Mouse (Mus musculus): ENCODE results near the gene Adam15. TPM values are rescaled to one million over a fixed set of nuclear protein-coding genes. Genes with fewer than 3 reads are reported as not detected.

The Adam15 gene
- polyA plus RNA-seq, 1 experiment, result not detected

DNA sequence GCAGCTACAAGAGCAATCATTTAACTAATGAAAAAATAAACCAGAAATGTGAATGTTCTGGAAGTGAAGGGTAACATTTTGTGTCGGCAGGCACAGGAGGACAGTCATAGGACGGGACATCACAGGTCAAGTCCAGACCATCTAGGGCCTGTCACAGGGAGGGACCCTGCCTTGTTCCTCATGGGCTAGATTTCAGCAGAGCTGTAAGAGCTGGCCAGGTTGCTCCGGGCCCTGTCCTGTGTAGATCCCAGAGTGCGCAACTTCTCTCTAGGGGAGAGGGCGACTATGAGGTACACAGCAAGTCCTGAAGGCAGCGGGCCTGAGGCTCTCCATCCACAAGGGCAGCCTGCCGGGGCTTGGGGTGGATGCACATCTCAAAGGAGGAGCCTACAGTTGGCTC, 11.9 kb upstream of the Adam15 start, which contains the start of gene Dcst2:
TSS of gene Dcst2 (plus strand) at position 301 of the 400 bp plus-strand sequence.
- TF ChIP-seq CTCF (IDR thresholded peaks at IDR 0.05; ENCODE audit: insufficient read depth, low read depth, low read length) (no peak), POLR2A (IDR thresholded peaks at IDR 0.05; ENCODE audit: insufficient read depth, low read depth, low read length) (no peak)
- no peak within 1 kb of the TSS for H3K27ac ChIP-seq (ENCODE audit: insufficient read depth, low read depth, low read length)
- no peak within 1 kb of the TSS for H3K4me3 ChIP-seq (ENCODE audit: insufficient read depth, low read depth, low read length)
- H3K4me1 ChIP-seq (ENCODE audit: control insufficient read depth, insufficient read depth, low read length), result no peaks in the 10 kb centered on the region
- WGBS, result 85% methylated on average over 7 of the region's 7 CpGs

DNA sequence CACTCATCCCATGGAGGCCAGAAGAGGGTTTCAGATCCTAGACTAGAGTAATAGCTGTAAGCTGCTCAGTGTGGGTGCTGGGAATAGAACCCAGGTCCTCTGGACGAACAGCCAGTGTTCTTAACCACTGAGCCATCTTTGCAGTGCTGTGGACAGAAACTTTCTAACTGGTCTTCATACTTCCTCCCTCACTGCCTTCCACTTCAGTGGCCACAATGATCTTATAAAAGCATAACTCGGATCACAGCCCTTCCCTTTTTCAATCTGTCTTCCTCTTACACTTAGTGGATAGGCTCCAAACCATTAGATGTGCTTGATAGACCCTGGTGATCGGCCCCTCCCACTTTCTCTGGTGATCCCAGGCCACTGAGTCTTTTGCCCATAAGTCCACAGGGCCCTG, 10.4 kb upstream of the Adam15 start:
- H3K27ac ChIP-seq (ENCODE audit: insufficient read depth, low read depth, low read length), result no peak overlapping the region
- TF ChIP-seq CTCF (IDR thresholded peaks at IDR 0.05; ENCODE audit: insufficient read depth, low read depth, low read length) (no peak), POLR2A (IDR thresholded peaks at IDR 0.05; ENCODE audit: insufficient read depth, low read depth, low read length) (no peak)
- 81% methylated on average over 3 of the region's 3 CpGs for WGBS
- no peak overlapping the region for H3K4me3 ChIP-seq (ENCODE audit: insufficient read depth, low read depth, low read length)
- peaks cover 8% of the 10 kb centered on the region for H3K4me1 ChIP-seq (ENCODE audit: control insufficient read depth, insufficient read depth, low read length)

DNA sequence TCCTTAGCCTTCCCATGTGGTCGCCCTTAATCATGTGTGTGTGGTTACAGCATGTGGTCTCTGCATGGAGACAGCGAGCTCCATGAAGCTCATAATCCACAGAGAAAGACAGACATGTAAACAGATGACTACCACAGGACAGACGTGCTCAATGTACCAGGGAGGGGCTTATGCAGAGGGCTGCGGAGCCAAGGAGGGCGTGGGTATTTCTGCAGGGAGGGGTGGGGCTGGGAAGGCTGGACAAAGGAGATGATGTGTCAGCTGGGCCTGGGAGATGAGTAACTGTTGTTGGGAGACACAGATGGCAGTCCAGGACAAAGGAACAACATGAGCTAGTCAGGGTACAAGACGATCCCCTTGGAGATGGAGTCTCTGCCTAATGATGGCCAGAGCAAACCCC, 9.8 kb upstream of the Adam15 start:
- TF ChIP-seq POLR2A (IDR thresholded peaks at IDR 0.05; ENCODE audit: insufficient read depth, low read depth, low read length) (no peak), CTCF (IDR thresholded peaks at IDR 0.05; ENCODE audit: insufficient read depth, low read depth, low read length) (no peak)
- WGBS, result 68% methylated on average over 6 of the region's 6 CpGs
- Histone ChIP-seq H3K4me1 (ENCODE audit: control insufficient read depth, insufficient read depth, low read length) (peaks cover 10% of the 10 kb centered on the region), H3K27ac (ENCODE audit: insufficient read depth, low read depth, low read length) (no peak overlapping the region), H3K4me3 (ENCODE audit: insufficient read depth, low read depth, low read length) (no peak overlapping the region)

DNA sequence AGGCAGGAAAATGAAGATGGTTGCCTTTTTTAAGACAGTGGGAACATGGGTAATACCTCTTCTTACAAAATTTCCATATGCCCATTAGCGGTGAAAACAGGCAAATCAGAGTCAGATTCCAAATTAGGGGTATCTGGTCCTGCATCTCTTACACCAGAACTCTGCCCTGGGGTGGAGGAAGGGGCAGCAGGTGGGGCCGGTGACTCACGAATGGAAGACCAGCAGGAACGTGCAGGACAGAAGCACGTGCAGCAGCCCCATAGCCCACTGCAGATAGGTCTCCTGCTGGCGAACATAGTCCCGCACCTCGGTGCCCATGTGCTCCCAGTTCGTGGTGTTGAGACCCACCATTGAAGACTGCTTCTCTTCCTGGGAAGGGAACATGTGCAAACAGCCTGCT, 6.2 kb upstream of the Adam15 start:
- no peak overlapping the region for H3K27ac ChIP-seq (ENCODE audit: insufficient read depth, low read depth, low read length)
- no peak overlapping the region for H3K4me3 ChIP-seq (ENCODE audit: insufficient read depth, low read depth, low read length)
- peaks cover 10% of the 10 kb centered on the region for H3K4me1 ChIP-seq (ENCODE audit: control insufficient read depth, insufficient read depth, low read length)
- WGBS, result 78% methylated on average over 9 of the region's 9 CpGs
- TF ChIP-seq CTCF (IDR thresholded peaks at IDR 0.05; ENCODE audit: insufficient read depth, low read depth, low read length) (no peak), POLR2A (IDR thresholded peaks at IDR 0.05; ENCODE audit: insufficient read depth, low read depth, low read length) (no peak)

DNA sequence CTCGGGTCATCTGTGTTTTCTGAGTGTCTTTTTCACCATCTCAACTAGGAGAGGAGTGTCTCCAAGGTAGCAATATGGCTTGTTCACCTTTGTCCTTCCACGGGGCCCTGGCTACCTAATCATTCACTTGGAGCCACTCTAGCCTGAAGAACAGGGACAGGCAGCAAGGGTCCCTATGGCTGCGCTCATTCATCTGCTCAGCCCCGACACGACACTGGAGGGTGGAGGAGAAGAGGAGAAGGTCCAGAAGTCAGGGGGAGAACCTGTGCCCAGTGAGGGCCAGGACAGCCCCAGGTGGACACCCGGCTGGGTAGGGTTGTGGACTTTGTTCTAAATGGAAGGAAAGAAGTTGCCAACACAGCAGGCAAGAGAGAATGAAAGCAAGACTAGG, 5.7 kb upstream of the Adam15 start:
- WGBS, result 80% methylated on average over 6 of the region's 6 CpGs
- Histone ChIP-seq H3K4me1 (ENCODE audit: control insufficient read depth, insufficient read depth, low read length) (peaks cover 13% of the 10 kb centered on the region), H3K27ac (ENCODE audit: insufficient read depth, low read depth, low read length) (no peak overlapping the region), H3K4me3 (ENCODE audit: insufficient read depth, low read depth, low read length) (no peak overlapping the region)
- TF ChIP-seq CTCF (IDR thresholded peaks at IDR 0.05; ENCODE audit: insufficient read depth, low read depth, low read length), result no peak
- no peak for TF ChIP-seq POLR2A (IDR thresholded peaks at IDR 0.05; ENCODE audit: insufficient read depth, low read depth, low read length)

DNA sequence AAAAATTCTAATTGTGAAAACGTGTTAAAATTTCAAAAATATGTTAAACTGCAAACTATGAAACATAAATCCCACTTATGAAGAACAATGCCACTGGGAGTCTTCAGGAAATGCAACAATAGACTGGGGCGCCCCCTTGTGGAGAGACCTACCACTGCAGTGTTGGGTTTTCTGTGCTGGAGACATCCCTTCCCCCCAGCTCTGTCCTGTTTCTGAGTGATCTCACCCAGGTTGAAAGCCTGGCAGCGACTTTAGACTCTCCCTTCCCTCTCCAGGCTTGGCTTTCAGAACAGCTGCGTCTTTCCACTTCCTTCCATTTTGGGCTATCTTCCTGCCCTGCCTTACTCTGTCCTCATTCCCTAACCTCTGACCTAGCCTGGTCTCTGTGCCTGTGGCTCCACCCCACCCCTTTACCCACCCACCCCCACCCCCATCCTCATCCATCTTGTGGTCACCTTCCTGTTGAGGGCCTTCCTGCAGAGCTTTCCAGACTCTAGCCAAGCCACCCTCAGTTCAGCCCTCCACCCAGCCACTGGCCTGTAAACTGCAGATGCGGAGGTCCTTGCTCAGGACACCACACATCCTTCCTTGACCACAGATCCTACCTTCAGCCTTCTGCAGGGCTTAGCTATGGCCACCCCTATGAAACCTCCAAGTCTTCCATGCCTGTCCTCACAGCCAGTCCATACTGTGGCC, 5.2 kb upstream of the Adam15 start:
- Histone ChIP-seq H3K4me1 (ENCODE audit: control insufficient read depth, insufficient read depth, low read length) (peaks cover 16% of the 10 kb centered on the region), H3K4me3 (ENCODE audit: insufficient read depth, low read depth, low read length) (no peak overlapping the region), H3K27ac (ENCODE audit: insufficient read depth, low read depth, low read length) (no peak overlapping the region)
- TF ChIP-seq CTCF (IDR thresholded peaks at IDR 0.05; ENCODE audit: insufficient read depth, low read depth, low read length) (peak; percentile 64), POLR2A (IDR thresholded peaks at IDR 0.05; ENCODE audit: insufficient read depth, low read depth, low read length) (no peak)
- WGBS, result 18% methylated on average over 5 of the region's 5 CpGs

DNA sequence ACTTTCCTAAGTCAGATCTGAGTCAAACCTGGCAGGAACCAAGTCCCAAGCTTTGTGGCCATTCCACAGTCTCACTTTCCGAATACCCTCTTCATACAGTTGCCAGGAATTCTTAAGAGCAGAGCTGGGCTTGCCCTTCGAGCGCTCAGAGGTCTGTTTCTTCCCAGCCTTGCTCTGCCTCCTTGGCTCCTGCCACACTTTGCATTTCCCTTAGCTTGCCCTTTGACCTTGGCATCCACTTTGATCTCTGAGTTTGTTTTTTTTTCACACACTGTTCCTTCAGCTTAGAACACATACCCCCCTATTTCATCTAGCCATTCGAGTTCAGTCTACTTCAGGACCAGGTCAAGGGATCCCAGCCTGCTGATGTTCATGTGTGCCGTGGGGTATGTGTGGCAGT, 1.5 kb upstream of the Adam15 start:
- WGBS, result 88% methylated on average over 5 of the region's 5 CpGs
- H3K27ac ChIP-seq (ENCODE audit: insufficient read depth, low read depth, low read length), result no peak overlapping the region
- H3K4me1 ChIP-seq (ENCODE audit: control insufficient read depth, insufficient read depth, low read length), result peaks cover 21% of the 10 kb centered on the region
- TF ChIP-seq CTCF (IDR thresholded peaks at IDR 0.05; ENCODE audit: insufficient read depth, low read depth, low read length) (no peak), POLR2A (IDR thresholded peaks at IDR 0.05; ENCODE audit: insufficient read depth, low read depth, low read length) (no peak)
- no peak overlapping the region for H3K4me3 ChIP-seq (ENCODE audit: insufficient read depth, low read depth, low read length)

DNA sequence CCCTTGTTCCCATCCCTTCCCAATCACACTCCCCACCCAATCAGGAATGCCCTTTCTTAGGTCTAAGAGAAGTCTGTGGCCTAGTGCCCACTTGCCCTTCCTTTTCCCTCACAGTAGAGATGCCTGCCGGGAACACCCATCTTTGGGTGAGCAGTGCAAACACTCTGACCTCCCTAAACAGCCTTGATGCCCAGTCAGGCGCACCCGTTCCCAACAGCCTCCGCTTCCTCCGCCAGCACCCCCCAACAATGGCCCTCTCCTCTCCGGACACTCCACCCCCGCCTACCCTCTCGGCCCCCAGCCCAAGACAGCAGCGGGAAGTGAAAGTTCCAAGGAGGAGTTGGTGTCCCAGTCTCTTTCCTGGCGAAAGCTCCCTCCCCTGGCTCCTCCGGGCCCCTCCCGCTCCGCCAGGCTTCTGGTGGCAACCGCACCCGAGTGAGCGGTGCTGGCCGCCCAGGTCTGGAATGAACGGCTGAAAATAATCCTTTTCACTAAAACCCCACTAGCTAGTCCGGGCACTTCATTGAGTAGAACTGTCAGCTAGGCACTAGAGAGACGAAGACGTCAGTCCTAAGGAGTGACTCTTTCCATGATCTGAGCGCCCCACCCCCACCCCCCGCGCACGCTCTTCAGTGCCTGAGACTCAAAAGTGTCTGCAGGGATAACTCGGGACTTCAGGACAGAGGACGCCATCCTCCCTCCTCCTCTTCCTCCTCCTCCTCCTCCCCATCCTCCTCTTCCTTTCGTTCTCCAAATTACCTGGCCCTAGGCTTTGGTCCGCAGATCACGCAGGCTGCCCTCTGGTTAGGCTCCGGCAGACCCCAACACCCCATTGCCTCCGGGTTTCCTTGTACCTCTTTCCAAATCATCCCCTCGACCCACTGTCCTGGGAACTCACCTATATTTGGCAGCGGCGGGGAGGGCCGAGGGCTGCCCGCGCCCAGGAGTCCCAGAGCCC, 606 bp downstream of the Adam15 start:
- 2% methylated on average over 38 of the region's 38 CpGs for WGBS
- H3K4me3 ChIP-seq (ENCODE audit: insufficient read depth, low read depth, low read length), result peak overlapping the region; percentile 53
- 0 out of 2 replicates have a peak overlapping the region, but pooled peaks have one; percentile 13 for H3K27ac ChIP-seq (ENCODE audit: insufficient read depth, low read depth, low read length)
- H3K4me1 ChIP-seq (ENCODE audit: control insufficient read depth, insufficient read depth, low read length), result peaks cover 12% of the 10 kb centered on the region
- no peak for TF ChIP-seq POLR2A (IDR thresholded peaks at IDR 0.05; ENCODE audit: insufficient read depth, low read depth, low read length)
- TF ChIP-seq CTCF (IDR thresholded peaks at IDR 0.05; ENCODE audit: insufficient read depth, low read depth, low read length), result no peak

DNA sequence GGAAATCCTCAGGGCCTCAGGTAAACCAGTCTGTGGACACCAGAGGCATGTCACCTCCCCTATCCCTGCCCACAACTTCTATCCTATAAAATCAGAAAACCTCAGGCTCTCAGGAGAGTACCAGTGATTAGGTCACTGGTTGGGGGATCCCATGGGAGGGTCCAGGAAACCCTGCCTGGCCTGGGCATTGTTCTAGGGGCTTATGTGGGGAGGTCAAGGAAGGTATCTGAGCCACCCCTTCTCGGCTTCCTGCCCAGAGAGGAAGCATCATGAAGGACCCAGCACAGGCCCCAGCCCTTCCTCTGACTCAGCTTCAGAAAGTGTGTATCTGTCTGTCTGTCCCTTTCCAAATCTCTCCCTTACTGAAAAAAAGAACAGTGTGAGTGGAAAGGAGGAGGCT, 1.9 kb downstream of the Adam15 start:
- TF ChIP-seq POLR2A (IDR thresholded peaks at IDR 0.05; ENCODE audit: insufficient read depth, low read depth, low read length) (no peak), CTCF (IDR thresholded peaks at IDR 0.05; ENCODE audit: insufficient read depth, low read depth, low read length) (no peak)
- Histone ChIP-seq H3K27ac (ENCODE audit: insufficient read depth, low read depth, low read length) (no peak overlapping the region), H3K4me1 (ENCODE audit: control insufficient read depth, insufficient read depth, low read length) (peaks cover 12% of the 10 kb centered on the region), H3K4me3 (ENCODE audit: insufficient read depth, low read depth, low read length) (no peak overlapping the region)
- 82% methylated on average over 1 of the region's 1 CpGs for WGBS

Measured in olfactory bulb, adult 2 months (tissue).